Mouse (Mus musculus) heart, postnatal 36 days (tissue): ENCODE measurements at regions not wholly inside any gene's neighbourhood (a gene's known extent, or its start where the extent isn't known, plus 50 kb on each side); places are given as distances from the start of the nearest gene placed in this dataset.

Experiments used
- DNase-seq, 2 experiments: peaks; one replicate each; pipeline ENCODE4 v3.0.0; 2021 to 2022
- intact Hi-C: fragments of 180-260 bp; cut with DNase I; formaldehyde crosslinking; loops from one replicate; pipeline ENCODE4 v1.15.1; 2025

- DNase-seq = no peak
- intact Hi-C loops = no loop called here
Observed at GRCm38 (mm10) chr17:63003911-63004310, 122.8 kb upstream of the Efna5 start.

GRCm38 (mm10) chr17:63002729-63003128 is 121.6 kb upstream of the Efna5 start:
- DNase-seq = no peak
- intact Hi-C loops = no loop called here

GRCm38 (mm10) chr17:63001898-63002297 is 120.8 kb upstream of the Efna5 start:
- intact Hi-C loops = no loop called here
- no peak for DNase-seq

GRCm38 (mm10) chr17:62997691-62998090 is 116.6 kb upstream of the Efna5 start:
- intact Hi-C loops = no loop called here
- no peak for DNase-seq

- no peak for DNase-seq
- intact Hi-C loops = no loop called here
Observed at GRCm38 (mm10) chr17:62995316-62995715, 114.2 kb upstream of the Efna5 start.

- intact Hi-C loops = no loop called here
- no peak for DNase-seq
Observed at GRCm38 (mm10) chr17:62992977-62993376, 111.9 kb upstream of the Efna5 start.

- peak in 1 of 2 experiments; percentile 4 for DNase-seq
- intact Hi-C loops = no loop called here
Observed at GRCm38 (mm10) chr17:62986304-62986703, 105.2 kb upstream of the Efna5 start.

- intact Hi-C loops = no loop called here
- no peak for DNase-seq
Observed at GRCm38 (mm10) chr17:62980337-62980736, 99.2 kb upstream of the Efna5 start.

GRCm38 (mm10) chr17:62977561-62977960 is 96.4 kb upstream of the Efna5 start:
- DNase-seq = no peak
- intact Hi-C loops = no loop called here

- intact Hi-C loops = no loop called here
- no peak for DNase-seq
Observed at GRCm38 (mm10) chr17:62977136-62977535, 96.0 kb upstream of the Efna5 start.

- no peak for DNase-seq
- intact Hi-C loops = no loop called here
Observed at GRCm38 (mm10) chr17:62974627-62975279, 93.6 kb upstream of the Efna5 start.

GRCm38 (mm10) chr17:62969025-62969424 is 87.9 kb upstream of the Efna5 start:
- DNase-seq = no peak
- intact Hi-C loops = no loop called here

- intact Hi-C loops = no loop called here
- no peak for DNase-seq
Observed at GRCm38 (mm10) chr17:62963824-62964223, 82.7 kb upstream of the Efna5 start.

- no peak for DNase-seq
- intact Hi-C loops = no loop called here
Observed at GRCm38 (mm10) chr17:62962292-62962618, 81.1 kb upstream of the Efna5 start.

GRCm38 (mm10) chr17:62961596-62962291 is 80.6 kb upstream of the Efna5 start:
- no peak for DNase-seq
- intact Hi-C loops = no loop called here

GRCm38 (mm10) chr17:62959146-62959545 is 78.0 kb upstream of the Efna5 start:
- intact Hi-C loops = no loop called here
- no peak for DNase-seq

GRCm38 (mm10) chr17:62947537-62948193 is 66.5 kb upstream of the Efna5 start:
- intact Hi-C loops = no loop called here
- no peak for DNase-seq

GRCm38 (mm10) chr17:62940573-62941252 is 59.6 kb upstream of the Efna5 start:
- intact Hi-C loops = no loop called here
- peak in 1 of 2 experiments; percentile 3 for DNase-seq

- intact Hi-C loops = no loop called here
Observed at GRCm38 (mm10) chr17:62939930-62940572, 58.9 kb upstream of the Efna5 start.

GRCm38 (mm10) chr17:62939171-62939570 is 58.1 kb upstream of the Efna5 start:
- DNase-seq = no peak
- intact Hi-C loops = no loop called here

More at GRCm38 (mm10) chr17:62939930-62940572, 58.9 kb upstream of the Efna5 start:
- no peak for DNase-seq
